Mouse (Mus musculus): ENCODE results near the gene Rxfp4.

The Rxfp4 gene

DNA sequence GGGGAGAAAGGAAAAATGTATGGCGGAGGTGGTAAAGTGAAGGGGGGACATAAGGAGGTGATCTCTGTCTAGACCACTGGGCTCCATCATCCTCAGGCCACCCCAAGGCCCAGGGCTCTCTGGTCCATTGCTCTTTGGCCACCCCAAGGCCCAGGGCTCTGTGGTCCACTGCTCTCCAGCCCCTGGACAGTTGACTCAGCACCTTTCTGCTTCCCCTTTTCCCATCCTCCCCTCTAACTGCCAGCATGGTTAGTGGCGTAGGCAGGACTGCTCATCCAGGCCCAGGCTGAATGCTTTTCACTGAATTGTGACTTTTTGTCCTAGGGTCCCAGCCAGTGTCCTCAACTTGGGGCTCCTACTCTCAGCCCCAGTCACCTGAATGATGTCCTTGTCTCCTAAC is 25.4 kb downstream of the Rxfp4 start:
- DNase-seq = no peak

DNA sequence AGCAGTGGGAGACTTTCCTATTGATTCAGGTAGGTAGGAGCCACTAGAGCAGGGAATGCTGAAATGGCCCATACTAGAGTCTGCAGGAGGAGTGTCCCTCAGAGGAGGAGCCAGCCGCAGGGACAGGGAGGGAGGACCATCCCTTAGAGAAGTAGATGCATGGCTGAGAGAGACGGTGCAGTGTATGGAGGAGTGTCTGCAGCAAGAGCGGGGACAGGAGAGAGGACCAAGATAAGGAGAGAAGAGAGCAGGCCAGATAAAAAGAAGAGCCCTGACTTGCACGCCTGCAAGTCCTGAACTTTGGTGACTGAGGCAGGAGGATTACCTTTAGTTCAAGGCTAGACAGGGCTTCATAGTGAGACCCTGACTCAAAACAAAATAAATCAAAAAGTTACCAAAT is 25.8 kb downstream of the Rxfp4 start:
- no peak for DNase-seq

DNA sequence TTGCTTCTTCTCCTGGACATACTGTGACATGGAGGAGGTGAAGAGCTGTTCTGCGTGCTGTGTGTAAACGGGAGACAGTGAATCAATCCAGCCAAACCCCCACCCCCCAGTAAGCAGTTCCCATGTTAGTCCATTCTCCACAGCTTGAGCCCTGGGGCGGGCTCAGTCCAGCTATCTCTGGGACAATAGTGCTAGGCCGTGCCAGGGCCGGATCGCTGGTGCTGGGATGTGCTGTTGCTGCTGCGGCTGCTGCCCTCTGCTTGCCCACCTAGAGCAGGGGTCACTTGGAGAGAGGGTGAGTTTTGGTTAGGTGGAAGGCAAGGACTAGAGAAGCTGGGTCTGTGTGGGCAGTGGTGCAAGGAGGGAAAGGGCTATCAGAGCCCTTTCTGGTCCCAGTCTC is 26.6 kb downstream of the Rxfp4 start:
- peak; percentile 34 for DNase-seq

DNA sequence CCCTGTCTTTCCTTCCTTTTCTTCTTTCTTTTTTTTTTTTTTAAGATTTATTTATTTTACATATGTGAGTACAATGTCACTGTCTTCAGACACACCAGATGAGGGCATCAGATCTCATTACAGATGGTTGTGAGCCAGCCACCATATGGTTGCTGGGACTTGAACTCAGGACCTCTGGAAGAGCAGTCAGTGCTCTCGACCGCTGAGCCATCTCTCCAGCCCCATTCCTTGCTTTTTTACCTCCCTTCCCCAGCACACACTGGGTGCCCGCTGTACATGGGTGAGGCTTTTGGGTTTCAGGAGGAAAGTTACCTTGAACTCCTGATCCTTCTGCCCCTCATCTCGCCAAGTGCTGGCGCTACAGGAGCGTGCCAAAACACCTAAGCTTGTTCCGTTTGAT is 27.4 kb downstream of the Rxfp4 start:
- DNase-seq = no peak

DNA sequence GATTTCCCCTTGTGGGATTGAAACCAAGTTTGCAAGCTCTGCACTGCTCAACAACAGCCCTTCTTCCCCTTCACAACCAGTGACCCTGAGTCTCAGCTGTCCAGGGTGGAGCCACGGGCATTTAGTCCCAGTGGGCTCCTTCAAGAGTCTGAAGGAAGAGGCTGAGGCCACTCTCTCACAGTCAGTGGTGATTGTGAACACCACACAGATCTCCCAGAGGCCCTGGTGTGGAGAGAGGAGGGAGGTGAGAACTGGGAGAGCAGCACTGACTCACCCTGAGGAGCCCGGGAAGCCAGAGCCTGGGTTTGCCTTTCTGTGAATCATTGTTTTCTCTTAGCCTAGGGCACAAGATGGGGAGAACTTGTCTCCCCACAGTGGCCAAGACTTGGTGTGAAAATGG is 28.0 kb downstream of the Rxfp4 start:
- DNase-seq = peak; percentile 26

DNA sequence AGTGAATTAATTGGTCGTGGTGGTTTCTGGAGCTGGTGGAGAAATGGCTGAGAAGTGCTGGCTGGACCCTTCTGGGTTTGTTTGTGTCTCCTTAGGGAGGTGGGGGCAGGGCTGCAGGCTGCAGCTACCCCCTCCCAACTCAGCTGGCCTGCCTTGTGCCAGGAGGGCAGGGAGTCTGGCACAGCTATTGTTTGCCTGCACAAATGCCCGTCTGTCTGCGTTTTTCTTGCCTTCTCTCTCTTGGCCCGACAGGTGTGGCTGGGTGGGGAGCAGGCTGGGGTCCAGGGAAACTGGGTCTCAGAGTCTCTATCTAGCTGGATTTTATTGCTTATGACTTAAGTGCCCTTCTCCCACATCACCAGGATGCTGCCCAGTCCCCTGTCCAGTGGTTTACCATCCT is 28.6 kb downstream of the Rxfp4 start:
- no peak for DNase-seq

DNA sequence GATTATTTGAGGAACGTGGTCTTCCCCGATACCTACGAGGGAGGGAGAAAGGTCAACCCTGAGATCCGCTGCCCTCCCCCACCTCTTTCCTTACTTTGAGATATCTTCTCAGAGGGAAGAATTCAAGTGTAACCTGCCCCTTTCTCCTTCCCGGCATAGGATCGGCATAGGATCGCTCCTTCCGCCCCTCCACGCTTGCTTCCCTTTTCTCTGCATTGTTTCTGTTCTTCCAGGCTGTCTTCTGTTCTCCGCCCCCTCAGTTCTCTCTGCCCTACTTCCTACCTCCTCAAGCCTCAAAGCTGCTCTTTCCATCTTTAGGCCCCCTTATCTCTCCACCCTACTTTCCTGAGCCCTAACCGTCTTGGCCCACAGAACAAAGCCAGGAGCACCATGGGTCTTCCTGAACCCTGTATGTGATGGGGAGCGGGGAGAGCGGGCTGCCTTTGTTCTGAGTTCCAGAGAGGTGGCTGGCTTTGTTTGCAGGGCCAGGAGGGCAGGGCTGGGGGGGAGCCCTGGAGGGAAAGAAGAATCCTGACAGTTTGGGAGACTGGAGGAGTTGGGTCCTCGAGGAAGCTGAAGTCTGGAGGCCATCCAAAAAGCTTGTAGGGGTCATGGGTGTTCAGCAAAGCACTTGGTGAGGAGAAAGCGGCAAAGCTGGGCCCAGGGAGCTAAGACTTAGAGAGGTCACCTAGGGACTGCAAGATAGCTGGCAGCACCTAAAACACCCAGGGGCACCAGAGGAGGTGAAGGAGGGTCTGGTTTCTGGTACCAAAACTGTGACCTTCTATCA is 29.4 kb downstream of the Rxfp4 start:
- peak; percentile 45 for DNase-seq

DNA sequence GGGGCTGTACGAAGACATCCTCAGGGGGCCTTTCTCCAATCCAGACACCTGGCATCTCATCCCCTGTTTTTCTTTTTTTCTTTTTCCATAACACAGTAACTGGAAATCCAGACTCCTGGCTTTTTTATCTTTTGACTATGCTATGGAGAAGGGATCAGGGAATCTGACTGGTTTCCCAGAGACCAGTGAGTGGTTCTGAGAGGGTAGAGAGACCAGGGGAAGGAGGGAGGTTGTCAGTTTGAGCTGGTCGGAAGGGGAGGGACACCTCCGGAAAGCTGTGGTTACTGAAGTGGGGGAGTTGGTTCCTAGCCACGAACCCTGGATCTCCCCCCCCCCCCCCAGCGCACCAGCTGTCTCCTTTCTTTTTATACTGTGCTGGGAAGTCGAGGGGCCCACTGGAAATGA is 30.0 kb downstream of the Rxfp4 start:
- DNase-seq = peak; percentile 68

DNA sequence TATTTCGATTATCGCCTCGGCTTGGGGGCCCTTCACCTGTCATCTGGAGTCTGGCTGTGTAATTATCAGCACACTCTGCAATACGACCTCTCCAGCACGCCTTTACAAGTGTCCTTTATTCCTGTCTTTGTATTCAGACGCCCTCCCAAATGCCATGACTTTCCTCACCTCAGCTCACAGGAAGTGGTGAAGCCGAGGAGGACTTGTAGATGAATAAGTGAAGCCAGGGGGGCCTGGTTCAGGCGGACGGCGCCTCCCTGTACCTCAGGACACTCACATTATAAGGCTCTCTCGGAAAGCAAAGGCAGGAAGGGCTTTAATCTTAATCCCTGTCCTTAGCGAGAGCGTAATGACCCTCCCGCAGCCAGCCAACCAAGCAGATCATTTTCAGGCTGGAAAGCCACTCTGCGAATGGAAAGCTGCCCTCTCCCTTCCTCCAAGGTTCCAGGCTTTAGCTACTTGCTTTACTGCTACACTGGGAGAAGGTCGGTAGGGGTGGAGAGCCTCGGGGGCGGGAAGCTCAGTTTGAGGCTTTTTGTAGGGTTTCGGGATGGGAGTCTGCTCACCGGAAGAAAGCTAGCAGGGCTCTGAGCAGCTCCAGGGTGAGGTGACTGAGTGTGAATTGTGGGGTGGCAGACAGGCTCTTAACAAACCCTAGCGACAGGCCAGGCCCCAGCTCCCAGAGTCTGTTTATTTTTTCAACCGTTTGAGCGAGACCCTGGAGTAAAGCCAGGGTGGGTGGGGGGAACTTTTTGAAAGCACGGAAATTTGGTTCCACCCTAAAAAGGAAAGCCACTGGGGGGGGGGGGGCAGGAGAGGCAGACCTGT is 30.6 kb downstream of the Rxfp4 start:
- DNase-seq = peak; percentile 79

DNA sequence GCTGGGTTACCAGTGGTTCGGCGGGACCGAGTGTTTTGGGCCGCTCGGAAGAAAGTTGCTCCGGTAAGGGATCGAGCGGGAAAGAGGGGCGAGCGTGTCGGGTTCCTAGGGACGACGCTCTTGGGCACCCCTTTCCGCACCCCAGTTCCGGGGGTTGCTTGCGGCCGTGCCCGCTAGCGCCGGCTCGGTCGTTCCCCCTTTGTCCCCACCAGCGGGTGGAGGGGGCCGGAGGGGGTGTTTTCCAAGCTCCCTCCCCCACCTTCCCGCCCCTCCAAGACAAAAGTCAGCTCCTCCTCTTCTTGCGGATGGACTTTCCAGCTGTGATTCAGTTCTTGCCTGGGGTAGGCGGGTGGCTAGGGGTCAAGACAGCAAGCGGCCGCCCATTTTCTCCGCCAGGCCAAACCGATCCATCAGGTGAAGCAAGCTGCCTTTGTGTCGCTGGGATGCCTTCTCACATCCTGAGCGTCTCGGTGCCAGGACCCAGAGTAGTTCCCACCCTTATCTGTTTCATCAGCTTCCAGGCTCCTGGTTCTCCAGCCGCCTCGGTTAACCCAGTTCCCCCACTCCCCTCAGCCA is 31.3 kb downstream of the Rxfp4 start:
- peak; percentile 81 for DNase-seq

DNA sequence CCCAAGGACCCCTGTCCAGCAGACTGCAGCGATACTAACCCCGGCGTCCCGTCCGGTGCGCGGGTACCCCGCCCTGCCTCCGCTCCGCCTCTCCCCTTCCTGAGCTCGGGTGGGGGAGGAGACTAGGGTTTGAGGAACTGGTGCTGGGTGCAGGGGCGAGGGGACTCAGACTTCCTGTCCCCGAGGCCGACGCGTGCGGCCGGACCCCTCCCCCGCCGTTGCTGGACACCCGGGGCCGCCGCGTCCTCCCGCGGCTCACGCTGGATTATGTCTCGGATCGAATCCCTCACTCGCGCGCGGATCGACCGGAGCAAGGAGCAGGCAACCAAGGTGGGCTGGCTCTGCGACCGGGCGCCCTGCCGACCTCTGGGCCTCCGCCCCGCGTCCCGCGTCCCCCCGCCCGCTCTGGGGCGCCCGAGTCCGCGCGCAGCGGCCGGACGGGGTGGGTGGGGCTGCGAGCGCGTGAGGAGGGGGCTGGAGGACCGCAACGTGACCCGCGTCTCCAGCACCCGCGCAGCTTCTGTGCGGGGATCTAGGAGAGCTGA is 31.9 kb downstream of the Rxfp4 start:
- peak; percentile 90 for DNase-seq

DNA sequence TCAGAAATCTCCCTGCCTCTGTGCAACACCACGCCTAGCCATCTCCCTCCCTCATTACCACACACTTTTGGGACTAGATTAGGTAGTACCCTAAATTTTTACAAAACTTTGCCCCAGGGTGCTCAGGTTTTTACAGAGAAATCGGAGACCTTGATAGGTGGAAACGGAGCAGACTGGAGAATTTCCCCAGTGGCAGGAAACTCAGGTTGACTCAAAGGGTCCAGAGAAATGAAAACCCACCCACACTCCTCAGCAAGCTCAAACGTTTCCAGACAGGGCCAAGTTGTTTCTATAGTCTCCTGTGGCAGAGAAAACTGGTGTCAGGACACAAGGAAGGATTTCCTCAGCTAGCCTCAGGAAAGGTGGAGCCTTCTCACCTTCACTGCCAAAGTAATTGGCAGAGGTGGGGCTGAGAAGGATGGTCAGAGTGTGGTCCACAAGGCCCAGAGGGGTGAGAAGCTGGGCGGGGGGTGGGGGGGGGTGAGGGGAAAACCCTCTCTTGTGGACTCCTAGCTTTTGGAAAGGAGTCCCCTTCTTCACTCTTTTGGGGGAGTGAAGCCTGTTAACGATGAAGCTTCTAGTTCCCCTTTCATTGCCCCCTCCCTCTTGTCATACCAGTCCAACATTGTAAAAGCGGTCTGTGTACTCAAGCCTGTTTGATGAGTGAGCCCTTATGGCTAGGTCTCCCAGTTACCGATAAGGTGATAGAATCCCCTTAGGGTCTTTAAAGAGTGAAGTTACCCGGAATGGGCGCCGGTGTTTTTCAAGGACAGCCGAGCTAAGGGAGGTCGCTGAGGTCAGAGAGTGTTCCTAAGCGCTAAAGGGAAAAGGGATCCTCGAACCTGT is 32.6 kb downstream of the Rxfp4 start:
- no peak for DNase-seq

DNA sequence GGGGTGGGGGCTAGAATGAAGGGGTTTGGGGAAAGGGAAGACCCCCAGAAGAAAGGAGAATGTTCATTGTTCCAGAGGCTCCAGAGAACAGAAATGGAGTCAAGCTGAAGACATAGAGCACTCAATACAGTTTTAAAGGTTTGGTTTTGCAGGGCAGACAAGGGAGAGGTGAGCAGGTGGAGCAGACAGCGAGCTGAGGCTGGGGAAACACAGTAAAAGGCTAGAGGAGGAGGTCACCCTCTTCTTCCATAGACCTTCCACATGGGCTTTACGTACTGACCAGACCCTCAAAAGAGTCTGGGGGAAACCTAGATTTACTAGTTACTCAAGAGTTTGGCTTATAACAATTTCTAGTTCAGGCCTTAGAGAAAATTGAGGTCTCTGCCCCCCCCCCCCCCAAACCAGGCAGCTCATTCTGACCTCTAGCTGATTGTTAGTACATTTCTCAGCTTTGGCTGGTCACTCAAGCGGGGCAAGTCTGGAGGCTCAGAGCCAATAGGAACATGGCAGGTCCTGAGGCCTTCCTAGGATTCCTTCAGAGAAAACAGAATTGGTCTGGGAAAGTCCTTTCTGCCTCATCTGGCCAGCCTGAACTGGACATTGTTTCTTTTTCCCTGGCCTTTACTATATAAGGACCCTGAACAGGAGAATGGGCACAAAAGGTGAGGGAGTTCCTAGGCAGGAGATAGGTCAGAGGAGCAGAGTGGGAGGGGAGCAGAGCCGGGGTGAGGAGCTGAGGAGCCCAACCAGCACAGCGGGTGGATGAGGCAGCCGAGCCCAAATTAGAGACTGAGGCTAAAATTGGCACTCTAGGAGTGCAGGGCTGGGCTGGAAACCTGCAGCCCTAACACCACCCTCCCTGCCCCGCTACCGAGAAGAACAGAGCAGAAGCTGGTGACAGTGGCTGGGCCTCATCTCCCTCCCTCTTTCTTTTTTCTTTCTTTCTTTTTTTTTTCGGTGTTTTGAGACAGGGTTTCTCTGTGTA is 33.5 kb downstream of the Rxfp4 start:
- DNase-seq = no peak

DNA sequence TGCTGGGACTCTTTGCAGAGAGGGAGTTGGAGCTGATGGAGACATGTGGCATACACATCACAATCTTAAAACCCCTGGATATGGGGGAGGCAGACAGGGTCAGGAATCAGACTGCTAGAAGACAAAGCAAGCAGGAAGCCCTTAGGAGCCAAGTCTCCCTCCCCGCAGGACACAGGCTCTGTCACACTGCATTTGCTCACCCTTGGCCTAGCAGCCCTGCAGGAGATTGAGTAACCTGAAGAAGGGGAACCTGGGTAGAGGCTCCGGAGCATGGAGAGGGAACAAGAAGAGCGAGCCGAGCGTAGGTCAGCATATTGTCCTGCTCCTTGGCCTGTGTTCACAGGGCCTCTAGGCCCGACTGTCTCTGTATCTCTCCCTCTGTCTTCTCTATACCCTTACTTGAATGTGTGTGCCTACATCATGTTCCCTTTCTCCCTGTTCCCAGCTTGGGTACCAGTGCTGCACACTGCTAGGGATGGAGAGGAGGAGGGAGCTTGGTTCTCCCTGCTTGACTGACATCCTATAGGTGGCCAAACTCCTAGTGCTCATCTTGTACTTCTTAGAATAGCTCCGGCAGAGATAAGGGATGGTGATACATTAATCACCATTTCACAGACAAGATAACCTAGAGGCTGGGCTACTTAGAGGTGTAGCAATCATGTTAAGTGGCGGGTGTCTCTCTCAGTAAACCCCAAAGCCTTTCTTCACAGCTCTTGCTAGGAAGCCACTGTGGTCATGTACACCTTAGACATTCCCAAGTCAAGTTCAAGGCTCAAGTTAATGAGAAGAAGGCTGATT is 34.7 kb downstream of the Rxfp4 start:
- DNase-seq = peak; percentile 44

DNA sequence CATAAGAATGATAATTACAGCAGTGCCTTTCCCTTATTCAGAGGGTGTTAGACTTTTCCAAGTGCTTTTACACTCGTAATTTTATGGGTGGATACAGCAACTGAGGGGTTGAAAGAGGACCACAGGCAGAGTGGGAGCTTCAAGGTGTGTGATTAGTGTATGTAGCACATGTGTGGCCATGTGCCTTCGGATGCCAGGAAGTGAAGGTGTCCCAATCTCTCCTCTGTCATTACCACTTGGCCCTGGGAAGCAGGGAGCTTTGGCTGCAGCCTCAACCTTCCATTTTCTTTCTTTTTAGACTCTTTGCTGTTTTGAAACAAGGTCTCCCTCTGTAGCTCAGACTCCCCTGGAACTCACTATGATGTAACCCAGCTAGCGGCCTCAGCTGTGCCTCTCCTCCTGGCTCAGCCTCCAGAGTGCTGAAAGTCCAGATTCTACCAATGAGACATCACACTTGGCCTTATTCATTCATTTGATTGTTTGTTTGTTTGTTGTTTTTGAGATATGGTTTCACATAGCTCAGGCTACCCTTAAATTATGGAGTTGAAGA is 35.9 kb downstream of the Rxfp4 start:
- no peak for DNase-seq

DNA sequence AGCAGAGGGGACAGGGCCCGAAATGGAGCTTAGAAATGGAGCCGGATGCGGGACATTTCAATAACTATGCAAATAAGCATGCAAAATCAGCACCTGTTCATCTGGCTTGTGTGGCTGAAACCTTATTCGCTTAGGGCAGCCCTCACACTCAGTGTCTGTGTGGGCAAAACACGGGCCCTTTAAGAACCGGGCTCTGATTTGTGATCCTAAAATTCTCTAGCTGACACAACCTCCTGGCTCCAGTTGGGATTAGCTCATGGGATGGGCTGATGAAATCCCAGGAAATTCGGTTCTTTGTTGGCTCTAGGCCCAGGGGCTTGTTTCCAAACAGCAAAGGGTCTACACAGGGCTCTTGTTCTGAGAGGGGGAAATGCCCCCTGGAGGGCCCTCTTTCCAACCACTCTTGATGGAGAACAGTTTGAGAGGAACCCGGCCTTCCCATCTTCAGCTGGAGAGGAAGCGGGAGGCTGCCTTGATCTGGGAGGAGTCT is 37.0 kb downstream of the Rxfp4 start:
- DNase-seq = peak; percentile 79

DNA sequence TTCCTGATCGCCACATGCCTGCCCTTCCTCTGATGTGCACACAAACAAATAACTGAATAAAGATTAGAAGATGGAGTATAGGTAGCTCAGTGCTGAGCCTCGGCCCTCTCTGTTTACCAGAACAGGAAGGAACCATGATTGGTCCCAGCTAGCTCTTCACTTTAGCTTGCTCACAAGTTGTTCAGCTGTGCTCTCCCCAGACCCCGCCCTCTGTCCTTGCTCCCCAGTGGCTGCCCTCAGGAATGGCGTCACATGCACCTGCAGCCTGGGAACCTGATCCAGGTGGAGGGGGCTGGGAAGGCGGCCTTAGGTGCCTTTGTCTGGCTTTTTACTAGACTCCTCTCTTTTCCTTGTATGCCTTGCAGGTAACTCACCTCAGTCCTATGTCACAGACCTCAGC is 37.8 kb downstream of the Rxfp4 start:
- peak; percentile 77 for DNase-seq

DNA sequence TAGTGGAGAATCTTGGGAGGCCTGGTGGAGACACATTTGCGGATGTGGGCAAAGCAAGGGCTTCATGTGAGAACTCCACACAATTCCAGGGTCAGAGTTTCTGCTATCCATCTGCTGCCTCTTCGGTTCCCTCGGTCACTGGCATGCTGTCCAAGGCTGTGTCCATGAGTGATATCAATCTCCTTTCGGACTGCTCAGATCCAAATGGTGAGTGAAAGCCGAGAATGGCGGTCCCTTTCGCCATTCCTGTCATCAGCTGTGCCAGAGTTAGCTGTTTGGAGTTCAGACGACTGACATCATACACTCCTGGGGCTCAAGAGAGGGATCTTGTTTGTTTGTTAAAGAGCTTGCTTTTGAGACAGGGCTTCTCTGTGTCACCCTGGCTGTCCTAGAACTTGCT is 38.5 kb downstream of the Rxfp4 start:
- no peak for DNase-seq

DNA sequence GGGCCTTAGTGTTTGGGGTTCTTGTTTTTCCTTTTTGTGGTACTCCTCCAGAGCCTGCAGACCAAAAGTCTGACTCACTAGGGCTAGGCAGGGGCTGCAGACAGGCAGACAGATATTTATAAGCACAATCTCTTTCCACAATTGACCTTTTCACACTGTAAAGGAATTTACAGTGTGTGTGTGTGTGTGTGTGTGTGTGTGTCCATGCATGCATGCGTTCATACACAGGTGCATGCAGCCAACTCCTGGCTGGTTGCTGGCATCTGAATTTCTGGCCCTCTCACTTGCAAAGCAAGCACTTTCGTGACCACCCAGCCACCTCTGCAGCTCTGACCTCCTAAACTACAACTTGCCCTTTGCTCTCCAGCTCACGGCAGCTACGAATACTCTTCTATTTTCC is 43.9 kb downstream of the Rxfp4 start:
- DNase-seq = no peak

DNA sequence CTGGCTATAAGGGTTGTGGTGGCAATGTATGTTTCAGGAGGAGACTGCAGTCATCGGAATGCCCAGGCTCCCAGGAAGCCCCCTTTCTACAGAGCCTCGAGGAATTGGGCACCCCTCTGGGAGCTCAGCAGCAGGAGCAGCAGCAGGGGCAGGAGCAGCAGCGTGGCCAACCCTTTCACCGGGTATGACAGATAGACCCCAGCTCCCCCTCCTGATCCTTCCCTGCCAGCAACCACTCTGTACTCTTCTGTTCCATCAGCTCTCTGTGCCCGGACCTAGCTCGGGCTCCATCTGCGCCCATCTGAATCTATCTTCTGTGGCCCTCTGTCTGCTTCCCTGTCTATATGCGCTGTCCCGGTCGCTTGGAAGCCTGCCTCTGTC is 45.2 kb downstream of the Rxfp4 start:
- no peak for DNase-seq
